Mouse (Mus musculus) midbrain, postnatal 0 days (tissue): ENCODE results near the gene Mars. TPM values are rescaled to one million over a fixed set of nuclear protein-coding genes. Genes with fewer than 3 reads are reported as not detected.

Source experiments
- ATAC-seq: fragments of 200-750 bp; cut with Nextera tagmentation; 2 replicates; pipeline ENCODE4 v1.8.0; 2017; ENCODE audit warnings: moderate number of reproducible peaks, mild to moderate bottlenecking, moderate TSS enrichment, moderate library complexity; ENCODE audit not compliant: low FRiP score
- DNase-seq: peaks from one replicate; pipeline ENCODE4 v3.0.0-alpha.2; 2015; ENCODE audit warnings: low spot score
- H3K27ac ChIP-seq: fragments of 300-500 bp; sonication (generic); 2 replicates; pipeline ENCODE4 v1.5.1; 2014; ENCODE audit warnings: low read depth, mild to moderate bottlenecking, low read length, mixed read lengths
- H3K27me3 ChIP-seq: fragments of 300-500 bp; sonication (generic); 2 replicates; pipeline ENCODE4 v1.6.1; 2014; ENCODE audit warnings: low read length, control low read depth, mixed read lengths; ENCODE audit not compliant: insufficient read depth
- H3K36me3 ChIP-seq: fragments of 300-500 bp; sonication (generic); 2 replicates; pipeline ENCODE4 v1.6.1; 2014; ENCODE audit warnings: low read length, control low read depth, mixed read lengths; ENCODE audit not compliant: insufficient read depth
- H3K4me1 ChIP-seq: fragments of 300-500 bp; sonication (generic); 2 replicates; pipeline ENCODE4 v1.6.1; 2014; ENCODE audit warnings: mild to moderate bottlenecking, control low read depth, antibody characterized with exemption, low read length, mixed read lengths; ENCODE audit not compliant: insufficient read depth
- H3K4me2 ChIP-seq: fragments of 300-500 bp; sonication (generic); 2 replicates; pipeline ENCODE4 v1.6.1; 2014; ENCODE audit warnings: low read depth, mild to moderate bottlenecking, low read length, mixed read lengths; ENCODE audit not compliant: poor library complexity, severe bottlenecking
- H3K4me3 ChIP-seq: fragments of 300-500 bp; sonication (generic); 2 replicates; pipeline ENCODE4 v1.5.1; 2014; ENCODE audit warnings: low read depth, mild to moderate bottlenecking, low read length, moderate library complexity
- H3K9ac ChIP-seq: fragments of 300-500 bp; sonication (generic); replicated peaks from 2 replicates; pipeline ENCODE4 v1.6.1; 2014; ENCODE audit warnings: mild to moderate bottlenecking, low read length, moderate library complexity, mixed read lengths; ENCODE audit not compliant: poor library complexity, severe bottlenecking
- H3K9me3 ChIP-seq: fragments of 300-500 bp; sonication (generic); 2 replicates; pipeline ENCODE4 v1.6.1; 2016; ENCODE audit warnings: low read length, control low read depth
- CTCF ChIP-seq: IDR thresholded peaks from 2 replicates; pipeline ENCODE4 v1.5.1; 2016; ENCODE audit warnings: antibody characterized with exemption, mild to moderate bottlenecking
- WGBS: fragments of 180-500 bp; shearing (Covaris S2); extraction: QIAGEN DNeasy Blood & Tissue Kit; methylation state at CpG from one replicate; pipeline ENCODE4 v1.1.7; 2014; 5-methylcytosine and 5-hydroxymethylcytosine counted together
- polyA plus RNA-seq: library from polyadenylated mRNA; unstranded; fragments of >200 nt; fragmentation: Nextera tagmentation; extraction: Ambion mirVana; gene quantifications from 2 replicates; pipeline ENCODE4 v1.2.1, GENCODE M21; 2015
- total RNA-seq: library from RNA; depleted of rRNA; stranded (reverse); fragments of >200 nt; gene quantifications from 2 replicates; pipeline ENCODE4 v1.2.3, GENCODE M21; 2014

Mars gene
- total and polyA plus RNA-seq, 2 experiments from 2014 or later, result 62.6 to 112 TPM

DNA sequence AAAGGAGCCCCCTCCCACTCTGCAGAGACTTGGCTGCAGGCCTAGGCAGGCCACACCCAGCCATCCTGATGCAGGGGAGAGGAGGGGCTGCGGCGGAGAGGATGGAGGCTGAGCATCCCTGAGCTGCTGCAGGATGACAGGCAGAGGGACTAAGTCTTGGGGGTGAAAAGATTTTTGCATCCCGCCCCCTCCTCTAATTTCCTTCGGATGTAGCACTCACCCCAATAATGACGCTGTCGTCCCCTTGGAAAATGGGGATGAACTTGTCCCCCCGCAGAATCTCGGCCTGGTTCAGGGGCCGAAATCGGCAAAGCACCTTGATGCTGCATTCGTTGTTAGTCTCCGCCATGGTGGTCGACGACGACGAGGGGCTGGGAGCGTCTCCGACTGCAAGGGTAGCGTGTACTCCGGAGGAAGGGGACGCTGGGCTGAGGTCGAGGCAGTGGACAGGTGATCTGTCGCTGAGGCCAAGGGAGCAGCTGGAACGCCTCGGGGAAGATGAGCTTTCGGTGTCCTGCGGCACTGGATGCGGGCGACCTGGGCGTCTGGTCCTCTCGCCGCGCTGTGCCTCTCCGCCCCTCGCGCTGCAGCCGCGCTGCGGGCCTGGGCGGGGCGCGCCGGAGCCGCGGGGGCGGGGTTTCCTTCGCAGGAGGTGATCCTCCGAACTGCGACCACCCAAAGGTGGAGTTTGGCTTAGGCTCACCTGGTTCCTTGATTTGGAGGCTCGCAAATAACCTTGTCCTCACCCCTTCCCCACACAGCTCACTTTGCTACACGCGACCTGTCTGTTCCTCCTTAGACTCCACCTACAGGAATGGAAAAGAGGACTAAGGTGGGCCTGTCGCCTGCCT is 48.8 kb downstream of the Mars start, which contains the start of gene Kif5a:
Gene Kif5a, minus strand, starts transcription at position 801 of the 851 bp plus-strand sequence.
- no peak; the same call in 1 of the 2 replicates for TF ChIP-seq CTCF
- H3K4me1 ChIP-seq, result peaks cover 24% of the 10 kb centered on the region; the same call in 1 of the 2 replicates

GRCm38 (mm10) chr10:127261706-127262547 is 49.7 kb downstream of the Mars start:
- ATAC-seq (no peak), DNase-seq (peak; percentile 53)
- 51% methylated on average over 15 of the region's 15 CpGs for WGBS

More for the DNA sequence above, 48.8 kb downstream of the Mars start, which contains the start of gene Kif5a:
- no peaks in the 10 kb centered on the region for H3K36me3 ChIP-seq
- peak within 1 kb of the TSS; percentile 91 for H3K27ac ChIP-seq
- WGBS, result under 1% methylated on average over 40 of the region's 53 CpGs
- DNase-seq (peak; percentile 69), ATAC-seq (peak; percentile 39)
- H3K27me3 ChIP-seq, result no peaks in the 10 kb centered on the region
- peak within 1 kb of the TSS; percentile 93 for H3K9ac ChIP-seq
- H3K9me3 ChIP-seq, result no peaks in the 10 kb centered on the region
- peak within 1 kb of the TSS; percentile 80 for H3K4me2 ChIP-seq
- peak within 1 kb of the TSS; percentile 66 for H3K4me3 ChIP-seq

GRCm38 (mm10) chr10:127258489-127258888 is 53.1 kb downstream of the Mars start:
- no peak for TF ChIP-seq CTCF
- Histone ChIP-seq H3K27ac (no peak overlapping the region), H3K4me1 (peaks cover 18% of the 10 kb centered on the region; the same call in 1 of the 2 replicates), H3K36me3 (no peaks in the 10 kb centered on the region), H3K4me2 (peak overlapping the region; percentile 80), H3K27me3 (no peaks in the 10 kb centered on the region), H3K9ac (no peak overlapping the region), H3K4me3 (peak overlapping the region; percentile 13; the same call in 1 of the 2 replicates), H3K9me3 (no peaks in the 10 kb centered on the region)
- DNase-seq (no peak), ATAC-seq (no peak)
- 78% methylated on average over 8 of the region's 8 CpGs for WGBS

More at GRCm38 (mm10) chr10:127261706-127262547, 49.7 kb downstream of the Mars start:
- peaks cover 18% of the 10 kb centered on the region; the same call in 1 of the 2 replicates for H3K4me1 ChIP-seq
- no peaks in the 10 kb centered on the region for H3K36me3 ChIP-seq
- peak overlapping the region; percentile 91 for H3K27ac ChIP-seq
- no peak for TF ChIP-seq CTCF
- peak overlapping the region; percentile 93 for H3K9ac ChIP-seq
- H3K9me3 ChIP-seq, result no peaks in the 10 kb centered on the region
- peak overlapping the region; percentile 66 for H3K4me3 ChIP-seq
- H3K27me3 ChIP-seq, result no peaks in the 10 kb centered on the region
- peak overlapping the region; percentile 80 for H3K4me2 ChIP-seq

- WGBS, result 81% methylated on average over 6 of the region's 6 CpGs
- H3K4me1 ChIP-seq, result peaks cover 18% of the 10 kb centered on the region; the same call in 1 of the 2 replicates
- H3K4me3 ChIP-seq, result no peak overlapping the region
- DNase-seq (no peak), ATAC-seq (no peak)
- H3K4me2 ChIP-seq, result no peak overlapping the region
- no peak for TF ChIP-seq CTCF
- H3K27ac ChIP-seq, result no peak overlapping the region
- no peaks in the 10 kb centered on the region for H3K9me3 ChIP-seq
- no peaks in the 10 kb centered on the region for H3K27me3 ChIP-seq
- H3K9ac ChIP-seq, result no peak overlapping the region
- no peaks in the 10 kb centered on the region for H3K36me3 ChIP-seq
Measured at GRCm38 (mm10) chr10:127257790-127258189, 53.8 kb downstream of the Mars start.

- TF ChIP-seq CTCF, result peak; percentile 51
- WGBS, result 21% methylated on average over 14 of the region's 14 CpGs
- 0 out of 2 replicates have a peak overlapping the region, but pooled peaks have one; percentile 6 for H3K27ac ChIP-seq
- ATAC-seq (peak; percentile 73), DNase-seq (peak; percentile 77)
- H3K4me3 ChIP-seq, result no peak overlapping the region
- peaks cover 3% of the 10 kb centered on the region; the same call in 1 of the 2 replicates for H3K36me3 ChIP-seq
- no peaks in the 10 kb centered on the region for H3K27me3 ChIP-seq
- peaks cover 9% of the 10 kb centered on the region; the same call in 1 of the 2 replicates for H3K4me1 ChIP-seq
- H3K9ac ChIP-seq, result no peak overlapping the region
- no peaks in the 10 kb centered on the region for H3K9me3 ChIP-seq
- 0 out of 2 replicates have a peak overlapping the region, but pooled peaks have one; percentile 15 for H3K4me2 ChIP-seq
Measured at GRCm38 (mm10) chr10:127255625-127256345, 55.8 kb downstream of the Mars start.
